Mouse (Mus musculus): ENCODE results near the gene Ahcy.
"Not testable (repeated sequence)": the region's sequence is repeated elsewhere in the genome, so short reads cannot be mapped to it uniquely, and the experiment has no call there.

Gene Ahcy

DNA sequence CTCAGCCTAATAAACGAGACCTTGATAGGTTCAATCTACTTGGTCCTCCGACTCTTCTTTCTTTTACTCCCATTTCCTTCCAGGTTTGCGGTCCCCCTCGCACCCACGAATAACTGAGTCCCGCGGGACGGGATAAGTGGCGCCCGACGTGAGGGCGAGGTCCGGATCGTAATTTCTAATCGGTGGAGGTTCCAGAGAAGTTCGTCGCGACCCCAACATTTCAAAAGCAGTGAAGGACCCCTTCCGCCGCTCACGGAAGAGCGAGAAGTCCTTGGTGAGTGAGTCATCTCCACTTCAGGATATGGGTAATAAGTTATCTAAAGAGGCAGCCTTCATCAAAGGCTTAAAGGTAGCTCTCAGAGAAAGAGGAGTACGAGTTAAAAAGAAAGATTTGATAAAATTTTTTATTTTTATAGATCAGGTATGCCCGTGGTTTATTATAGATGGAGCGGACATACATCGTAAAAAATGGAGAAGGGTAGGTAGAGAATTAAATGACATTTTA, 56.0 kb downstream of the Ahcy start, which contains the start of gene Gm14226:
TSS of gene Gm14226 (plus strand) at position 16 of the 505 bp plus-strand sequence.
- not testable (repeated sequence) for DNase-seq

DNA sequence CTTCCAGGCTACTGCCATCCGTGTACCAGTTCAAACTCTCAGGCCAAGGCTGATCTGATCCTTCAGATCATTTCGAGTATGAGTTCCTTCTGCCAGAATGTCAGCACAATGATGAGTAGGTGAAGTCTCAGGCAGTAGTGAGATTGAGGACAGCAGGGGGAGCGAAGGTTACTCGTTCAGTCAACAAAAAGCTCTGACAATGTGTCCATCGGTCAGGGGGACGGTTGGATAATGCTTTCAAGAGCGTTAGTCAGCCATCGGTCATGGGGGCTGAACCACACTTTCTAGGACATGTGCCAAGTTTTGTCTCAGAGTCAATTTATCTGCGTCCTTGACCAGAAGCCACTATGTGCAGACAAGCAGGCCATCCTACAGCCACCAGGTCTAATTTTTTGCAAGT, 57.5 kb downstream of the Ahcy start:
- DNase-seq = not testable (repeated sequence)

DNA sequence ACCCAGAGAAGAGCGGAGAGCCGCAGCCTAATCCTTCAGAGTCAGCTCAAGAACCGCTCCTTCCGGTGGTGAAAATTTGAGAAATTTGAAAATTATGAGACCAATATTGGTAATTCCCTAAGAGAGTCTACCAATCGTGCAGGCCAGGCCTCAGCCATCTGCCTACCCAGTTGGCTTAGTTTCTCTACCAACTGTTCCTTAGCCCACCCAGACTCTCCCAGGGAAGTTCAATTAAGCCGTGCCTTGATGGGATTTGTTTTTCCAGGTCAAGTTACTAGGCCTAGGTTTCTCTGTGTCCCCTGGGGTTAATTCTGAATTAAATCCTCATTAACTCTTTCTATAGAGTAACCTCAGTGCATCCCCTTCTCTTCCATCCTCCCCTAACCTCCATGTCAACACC, 61.3 kb downstream of the Ahcy start:
- no peak for DNase-seq

DNA sequence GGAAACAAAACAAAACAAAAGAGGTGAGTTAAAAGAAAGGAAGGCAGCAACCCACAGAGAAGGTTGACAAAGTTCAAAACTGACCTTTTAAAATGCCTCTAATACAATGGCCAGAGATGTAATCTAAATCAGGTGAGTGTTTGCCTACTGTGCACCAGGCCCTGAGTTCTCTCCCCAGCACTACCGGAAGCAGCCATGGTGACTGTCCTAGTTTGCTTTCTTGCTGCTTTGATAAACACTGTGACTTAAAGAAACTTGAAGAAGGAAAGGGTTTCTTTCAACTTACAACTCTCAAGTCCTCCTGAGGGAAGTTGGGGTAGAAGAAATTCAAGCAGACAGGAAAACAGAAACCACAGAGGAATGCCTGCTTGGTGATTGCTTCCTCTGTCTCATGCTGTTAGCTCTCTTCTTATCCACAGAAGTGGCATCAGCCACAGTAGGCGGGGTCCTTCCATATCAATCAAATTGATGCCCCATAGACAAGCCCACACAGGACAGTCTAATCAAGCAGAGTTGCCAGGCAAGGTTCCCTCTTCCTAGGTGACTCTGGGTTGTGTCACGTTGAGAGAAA, 63.1 kb downstream of the Ahcy start:
- no peak for DNase-seq
